Mouse (Mus musculus): ENCODE data around the gene Mup1. TPM values are rescaled to one million over a fixed set of nuclear protein-coding genes. Genes with fewer than 3 reads are reported as not detected.
"Not testable (repeated sequence)": the region's sequence is repeated elsewhere in the genome, so short reads cannot be mapped to it uniquely, and the experiment has no call there.

The Mup1 gene
- polyA plus RNA-seq (2014; fragmentation: Nextera tagmentation; extraction: Ambion mirVana) = not detected in 2 replicates

GRCm38 (mm10) chr4:60501860-60502259, at the start of gene Mup1:
Gene Mup1, minus strand, starts transcription at chr4:60501960.
- not testable (repeated sequence) for H3K27me3 ChIP-seq (ENCODE audit: control insufficient read depth, insufficient read depth, low read length); H3K36me3 ChIP-seq (replicated peaks; ENCODE audit: control insufficient read depth, insufficient read depth); H3K9ac ChIP-seq; H3K4me1 ChIP-seq (replicated peaks; ENCODE audit: control insufficient read depth, insufficient read depth, low read length); H3K4me2 ChIP-seq (replicated peaks); ATAC-seq (ENCODE audit: low FRiP score); H3K4me3 ChIP-seq (replicated peaks; ENCODE audit: low read length); DNase-seq (ENCODE audit: low spot score); H3K9me3 ChIP-seq (ENCODE audit: control insufficient read depth, low read length); H3K27ac ChIP-seq
- 94% methylated on average over 2 of the region's 4 CpGs for WGBS

Other genes with a start within 250 kb of the Mup1 start
- gene Mup9, start 80.0 kb downstream of the Mup1 start, polyA plus RNA-seq (2014; fragmentation: Nextera tagmentation; extraction: Ambion mirVana) = not detected in 2 replicates
- not detected in 2 replicates for gene Mup10, start 80.2 kb upstream of the Mup1 start, polyA plus RNA-seq (2014; fragmentation: Nextera tagmentation; extraction: Ambion mirVana)
- gene Mup11, start 160.5 kb upstream of the Mup1 start, polyA plus RNA-seq (2014; fragmentation: Nextera tagmentation; extraction: Ambion mirVana) = not detected in 2 replicates
- gene Mup12, start 239.4 kb upstream of the Mup1 start, polyA plus RNA-seq (2014; fragmentation: Nextera tagmentation; extraction: Ambion mirVana) = not detected in 2 replicates

Data from hindbrain, embryonic 14.5 days (tissue).